Mouse (Mus musculus) spleen, adult 2 months (tissue): ENCODE measurements around the gene Mnt.

Experiments
- CTCF ChIP-seq: fragments of 200-500 bp; IDR thresholded peaks from 2 replicates; pipeline ENCODE4 v1.5.1; 2011; ENCODE audit warnings: mild to moderate bottlenecking, inconsistent platforms; ENCODE audit not compliant: insufficient read depth, insufficient read length, insufficient replicate concordance; ENCODE audit errors: extremely low read depth
- POLR2A ChIP-seq: fragments of 200-500 bp; IDR thresholded peaks from 2 replicates; pipeline ENCODE4 v1.6.1; 2011; ENCODE audit warnings: low read depth, low read length, inconsistent platforms

- TF ChIP-seq CTCF (no peak), POLR2A (no peak)
These were observed 5.0 kb downstream of the Mnt start for GRCm38 (mm10) chr11:74835593-74836224.
